Mouse (Mus musculus): Measurements from ENCODE around the gene Gm5155.

The Gm5155 gene

GRCm38 (mm10) chr7:17871467-17871866, at the start of gene Gm5155:
Gm5155 (plus strand) TSS chr7:17871767.
- DNase-seq (ENCODE audit: low read depth, low spot score) = no peak

- peak; percentile 53 for DNase-seq (ENCODE audit: low read depth, low spot score)
Measured at GRCm38 (mm10) chr7:17870776-17871175, 791 bp upstream of the Gm5155 start.

- DNase-seq (ENCODE audit: low read depth, low spot score) = peak; percentile 47
Measured at GRCm38 (mm10) chr7:17895341-17895740, 23.8 kb downstream of the Gm5155 start.

DNA sequence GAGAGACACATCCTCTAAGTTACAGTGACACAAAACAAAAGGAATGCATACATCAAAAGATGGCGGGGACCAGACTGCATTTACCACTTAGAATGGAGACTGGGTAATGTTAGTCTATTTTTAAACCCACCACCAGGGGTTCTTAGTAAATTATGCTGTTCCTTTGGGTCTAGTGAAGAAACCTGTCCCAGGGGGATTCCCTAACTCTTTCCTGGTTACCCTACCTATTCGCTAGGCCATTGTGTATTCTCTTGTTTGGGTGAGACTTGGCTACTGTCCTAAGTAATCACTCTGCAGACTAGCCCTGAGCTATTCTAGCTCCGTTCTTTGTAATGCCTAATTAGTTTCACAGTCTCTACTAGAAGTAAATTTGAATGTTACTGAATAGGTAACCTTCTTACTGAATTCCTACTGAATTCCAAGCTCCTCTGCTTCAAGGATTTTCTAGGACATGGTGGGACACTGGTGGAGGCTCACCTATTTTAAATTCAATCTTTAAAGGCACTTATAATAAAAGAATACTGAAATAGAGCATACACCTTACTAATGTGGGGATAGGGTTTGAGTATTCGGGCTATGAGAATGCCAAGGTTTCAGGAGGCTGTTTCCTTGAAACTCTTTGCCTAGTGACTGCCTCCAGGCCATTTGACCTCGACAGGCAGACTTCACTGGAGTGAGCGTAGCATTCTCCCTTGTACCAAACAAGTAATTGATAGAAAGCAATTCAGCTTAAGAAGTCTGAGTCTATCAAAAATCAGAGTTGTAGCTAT, 31.8 kb downstream of the Gm5155 start:
- peak; percentile 51 for DNase-seq (ENCODE audit: low read depth, low spot score)

Measured in ES-CJ7 (cell line).